In the genomic region with DNA sequence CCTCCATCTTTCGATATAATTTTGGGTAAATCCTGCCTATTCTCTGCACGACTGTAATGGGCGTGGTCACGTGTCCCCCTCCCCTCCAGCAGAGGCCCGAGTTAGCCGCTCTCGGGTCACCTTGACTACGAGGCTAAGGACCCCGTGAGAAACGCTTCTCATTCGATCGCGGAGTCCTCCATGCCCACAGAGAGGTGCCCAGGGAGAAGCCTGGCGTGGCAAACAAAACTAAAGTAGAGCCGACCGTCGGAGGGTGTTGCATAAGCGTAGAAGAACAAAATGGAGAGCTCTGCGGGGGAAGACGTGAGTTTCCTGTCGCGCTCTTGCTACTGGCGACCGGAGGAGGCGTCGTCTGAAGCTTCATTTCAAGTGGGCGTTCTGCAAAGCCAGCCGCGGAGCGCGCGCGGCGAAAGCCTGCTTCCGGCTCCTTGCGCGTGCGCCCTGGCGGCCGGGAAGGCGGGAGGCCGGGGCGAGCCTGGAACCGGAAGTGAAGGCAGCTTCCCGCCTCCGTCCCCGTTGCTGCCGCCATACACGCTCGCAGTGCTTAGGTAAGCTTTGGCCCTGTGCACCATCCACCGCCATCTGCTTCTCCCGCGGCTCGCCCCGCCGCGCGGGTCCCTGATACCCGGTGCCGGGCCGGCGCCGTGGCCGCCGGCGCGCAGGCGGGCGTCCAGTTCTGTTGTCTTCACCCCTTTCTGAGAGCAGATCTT, we compare ENCODE assay signal across 7 mouse cellular contexts. TPM values are rescaled to one million over a fixed set of nuclear protein-coding genes. Genes with fewer than 3 reads are reported as not detected.
DNase-seq lines count a peak whose midpoint lies in the region; ATAC-seq lines count a peak whose summit lies in the region.

A gene (plus strand): TSS at position 442 of the 710 bp plus-strand sequence.

- H3K4me3 ChIP-seq in embryonic facial prominence, embryonic 11.5 days (ENCODE audit: low read depth, low read length): peak within 1 kb of the TSS; percentile 93
- peak within 1 kb of the TSS; percentile 99 for H3K4me3 ChIP-seq in limb, embryonic 10.5 days
- H3K4me3 ChIP-seq in midbrain, embryonic 13.5 days (replicated peaks): peak within 1 kb of the TSS; percentile 96

- under 1% methylated on average over 69 of the region's 69 CpGs for WGBS in embryonic facial prominence, embryonic 11.5 days
- WGBS in limb, embryonic 10.5 days: under 1% methylated on average over 69 of the region's 69 CpGs
- under 1% methylated on average over 69 of the region's 69 CpGs for WGBS in midbrain, embryonic 13.5 days

- DNase-seq in adrenal gland, postnatal 14 days: peak; percentile 98
- DNase-seq in embryonic facial prominence, embryonic 11.5 days (ENCODE audit: low spot score): peak; percentile 97
- DNase-seq in kidney, adult 11 months: peak; percentile 96
- peak; percentile 97 for DNase-seq in limb, embryonic 10.5 days (ENCODE audit: low spot score)
- peak; percentile 95 for DNase-seq in spleen, adult 12 weeks (ENCODE audit: low spot score)

- ATAC-seq in embryonic facial prominence, embryonic 11.5 days (replicated peaks; ENCODE audit: insufficient number of reproducible peaks, low FRiP score, low TSS enrichment, low read depth): peak; percentile 92
- ATAC-seq in granulocyte monocyte progenitor cell, adult 5-6 weeks (replicated peaks; ENCODE audit: poor library complexity, severe bottlenecking): peak; percentile 54
- peak; percentile 91 for ATAC-seq in midbrain, embryonic 13.5 days

- no peaks in the 10 kb centered on the region for H3K27me3 ChIP-seq in embryonic facial prominence, embryonic 11.5 days (ENCODE audit: control insufficient read depth, insufficient read depth, low read length)
- no peaks in the 10 kb centered on the region for H3K27me3 ChIP-seq in limb, embryonic 10.5 days (ENCODE audit: low read depth, poor library complexity, severe bottlenecking)
- H3K27me3 ChIP-seq in midbrain, embryonic 13.5 days: no peaks in the 10 kb centered on the region

- H3K36me3 ChIP-seq in embryonic facial prominence, embryonic 11.5 days (replicated peaks; ENCODE audit: control insufficient read depth, insufficient read depth, low read depth, low read length): peaks cover 20% of the 10 kb centered on the region
- H3K36me3 ChIP-seq in limb, embryonic 10.5 days: peaks cover 43% of the 10 kb centered on the region
- H3K36me3 ChIP-seq in midbrain, embryonic 13.5 days: peaks cover 31% of the 10 kb centered on the region

- peak within 1 kb of the TSS; percentile 88 for H3K4me2 ChIP-seq in embryonic facial prominence, embryonic 11.5 days (ENCODE audit: low read depth, low read length)
- H3K4me2 ChIP-seq in midbrain, embryonic 13.5 days (replicated peaks): peak within 1 kb of the TSS; percentile 87

- peaks cover 5% of the 10 kb centered on the region for H3K4me1 ChIP-seq in embryonic facial prominence, embryonic 11.5 days (ENCODE audit: control insufficient read depth, insufficient read depth, low read length)
- peaks cover 37% of the 10 kb centered on the region for H3K4me1 ChIP-seq in limb, embryonic 10.5 days
- H3K4me1 ChIP-seq in midbrain, embryonic 13.5 days (replicated peaks): peaks cover 54% of the 10 kb centered on the region

- H3K27ac ChIP-seq in embryonic facial prominence, embryonic 11.5 days (replicated peaks; ENCODE audit: low read depth, low read length): peak within 1 kb of the TSS; percentile 98
- peak within 1 kb of the TSS; percentile 100 for H3K27ac ChIP-seq in limb, embryonic 10.5 days
- H3K27ac ChIP-seq in midbrain, embryonic 13.5 days: peak within 1 kb of the TSS; percentile 99

- peak within 1 kb of the TSS; percentile 100 for H3K9ac ChIP-seq in embryonic facial prominence, embryonic 11.5 days (replicated peaks; ENCODE audit: low read length)
- peak within 1 kb of the TSS; percentile 100 for H3K9ac ChIP-seq in midbrain, embryonic 13.5 days (replicated peaks)

- H3K9me3 ChIP-seq in embryonic facial prominence, embryonic 11.5 days (replicated peaks; ENCODE audit: control insufficient read depth, low read length): no peaks in the 10 kb centered on the region
- no peaks in the 10 kb centered on the region for H3K9me3 ChIP-seq in limb, embryonic 10.5 days (replicated peaks)
- no peaks in the 10 kb centered on the region for H3K9me3 ChIP-seq in midbrain, embryonic 13.5 days

RNA-seq across cellular contexts. Expression of the gene that starts here (rescaled TPM):
- 200 and 232 TPM in 2 replicates for total RNA-seq in adrenal gland, postnatal 14 days (2021)
- polyA plus RNA-seq in embryonic facial prominence, embryonic 11.5 days (2014; fragmentation: Nextera tagmentation; extraction: Ambion mirVana): 664 and 669 TPM in 2 replicates
- total RNA-seq in granulocyte monocyte progenitor cell, adult 5-6 weeks (2014; fragmentation: Nextera tagmentation): 411 and 417 TPM in 2 replicates
- total RNA-seq in granulocyte monocyte progenitor cell, adult 5-6 weeks (2017): 175 and 187 TPM in 2 replicates
- polyA plus RNA-seq in limb, embryonic 10.5 days (2016; fragmentation: Nextera tagmentation; extraction: Ambion mirVana): 749 and 792 TPM in 2 replicates
- 460 and 465 TPM in 2 replicates for polyA plus RNA-seq in midbrain, embryonic 13.5 days (2015; fragmentation: Nextera tagmentation; extraction: Ambion mirVana)

Comparison
In these comparisons a context has a peak if more than half of its experiments do, and no peak if none do; other contexts are left out.
1. Peak in every context shown above with its lines: DNase-seq, ATAC-seq, H3K4me3 ChIP-seq and H3K27ac ChIP-seq.